Mouse (Mus musculus) megakaryocyte progenitor cell, adult 5-6 weeks (primary cell): Measurements from ENCODE around the gene Prkcb. TPM values are rescaled to one million over a fixed set of nuclear protein-coding genes. Genes with fewer than 3 reads are reported as not detected.

ENCODE experiments used
- ATAC-seq: replicated peaks from 2 replicates; pipeline ENCODE4 v1.8.0; 2016; ENCODE audit warnings: mild to moderate bottlenecking, moderate TSS enrichment, inconsistent platforms; ENCODE audit not compliant: poor library complexity
- total RNA-seq, 2 experiments: library from RNA; stranded (forward) in 1 of 2; stranded (reverse) in 1 of 2; fragments of 157-497, 149-512 nt in 1 of 2; fragments of 200-1000 nt in 1 of 2; gene quantifications; 2 replicates each; pipeline versions ENCODE4 v1.2.3 to v1.2.4; 2015 to 2017

The Prkcb gene
- total RNA-seq, 2 experiments from 2014 or later: 32.6 to 34.1 TPM

DNA sequence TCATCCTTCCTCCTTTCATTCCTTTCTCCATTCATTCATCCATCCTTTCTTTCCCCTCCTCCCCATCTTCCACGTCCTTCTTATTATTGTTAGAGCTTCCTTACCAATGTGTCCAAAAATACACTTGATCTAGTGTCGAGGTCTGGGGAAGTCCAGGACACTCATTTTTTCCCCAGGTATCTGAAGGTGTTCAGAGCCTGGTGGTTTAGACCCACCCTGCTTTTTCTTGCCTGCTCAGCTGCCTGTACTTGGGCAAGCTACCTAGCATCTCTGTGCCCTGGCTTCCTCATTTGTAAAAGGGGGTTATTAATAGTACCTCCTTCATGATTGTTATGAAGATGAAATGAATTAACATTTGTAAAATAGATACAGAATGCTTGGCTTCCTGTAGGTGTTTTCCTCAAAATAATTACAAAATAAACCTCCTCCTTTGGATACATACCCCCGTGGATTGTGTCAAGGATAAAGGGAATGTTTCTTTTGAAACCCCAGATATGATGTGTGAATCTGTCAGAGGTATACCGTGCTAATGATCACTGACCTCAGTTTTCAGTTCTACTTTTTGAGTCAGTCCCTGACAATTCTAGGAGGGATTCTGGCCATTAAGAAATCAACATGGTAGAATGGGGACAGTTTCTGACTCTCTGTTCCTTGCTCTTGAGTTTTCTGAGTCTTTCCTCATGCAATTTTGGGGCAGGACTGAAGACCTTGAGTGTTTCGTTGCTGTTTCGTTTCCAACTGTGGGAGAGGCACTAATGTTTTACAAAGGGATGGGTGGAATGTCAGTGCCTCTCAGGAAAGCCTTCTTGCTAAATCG is 106.8 kb downstream of the Prkcb start:
- ATAC-seq: no peak

DNA sequence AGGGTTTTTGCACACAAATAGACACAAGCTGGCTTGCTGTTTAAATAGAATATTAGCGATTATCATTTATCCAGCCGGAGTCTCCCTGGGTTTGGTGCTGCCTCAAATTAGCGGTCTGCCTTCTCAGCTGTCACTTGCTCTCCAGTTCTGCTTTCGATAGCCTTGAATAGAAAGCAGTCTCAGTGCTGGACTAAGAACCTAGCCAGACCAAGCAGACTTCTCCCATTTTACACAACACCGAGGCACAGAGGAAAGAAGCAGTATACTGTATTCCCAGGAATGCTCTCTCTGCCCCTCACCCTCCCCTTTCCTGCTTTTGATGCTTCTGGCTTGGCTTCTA is 107.4 kb downstream of the Prkcb start:
- ATAC-seq: no peak

DNA sequence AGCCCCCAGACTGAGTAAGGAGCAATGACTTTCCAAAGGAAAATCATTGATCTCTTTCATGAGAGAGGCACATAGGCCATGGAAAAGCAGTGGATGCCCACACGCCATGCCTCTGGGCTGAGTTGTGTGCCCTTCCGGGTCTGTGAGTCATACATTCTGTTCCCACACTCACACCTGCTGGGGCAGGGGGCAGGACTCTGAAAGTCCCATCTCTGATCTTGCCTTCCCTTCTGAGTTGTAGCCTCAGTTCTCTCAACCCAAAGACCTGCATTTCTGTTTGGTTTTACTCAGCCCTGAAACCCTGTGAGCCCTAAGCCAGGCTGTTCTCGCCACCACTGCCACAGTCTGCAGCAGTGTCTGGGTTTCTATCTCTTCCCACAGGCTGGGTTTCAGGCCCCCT is 109.1 kb downstream of the Prkcb start:
- ATAC-seq: no peak

DNA sequence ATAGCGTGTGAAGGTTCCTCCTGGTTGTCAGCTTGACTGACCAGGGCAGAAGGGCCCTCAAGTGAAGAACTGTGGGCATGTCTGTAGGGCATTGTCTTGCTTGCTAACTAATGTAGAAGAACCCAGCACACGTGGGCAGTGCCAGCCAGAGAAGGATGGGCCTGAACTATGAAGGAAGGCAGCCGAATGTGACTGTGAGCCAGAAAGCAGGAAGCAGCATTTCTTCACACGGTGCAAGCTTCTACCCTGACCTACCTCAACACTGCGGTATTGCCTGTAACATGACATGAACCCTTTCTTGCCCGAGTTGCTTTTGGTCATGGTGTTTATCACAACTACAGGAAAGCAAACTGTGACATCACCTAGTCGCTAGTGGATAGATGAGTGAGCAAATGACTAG is 113.5 kb downstream of the Prkcb start:
- ATAC-seq: peak; percentile 63

DNA sequence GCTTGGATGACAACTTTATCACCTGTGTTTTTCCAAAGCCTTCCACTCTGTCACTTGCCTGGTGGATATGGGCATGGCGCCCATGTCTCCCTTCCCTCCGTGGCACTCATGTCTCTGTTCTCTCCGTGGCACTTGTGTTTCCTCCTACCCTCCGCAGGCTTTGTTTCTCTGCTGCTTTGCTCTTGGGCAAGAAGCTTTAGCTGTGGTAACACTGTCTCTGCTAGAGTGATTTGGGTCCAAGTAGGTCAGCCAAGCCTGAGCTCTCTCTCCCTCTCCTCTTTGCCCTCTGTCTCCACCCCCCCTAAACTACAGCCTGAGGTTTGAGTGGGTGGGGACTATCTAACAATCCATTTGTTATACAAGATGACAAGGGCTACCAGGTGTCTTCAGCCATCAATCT is 114.8 kb downstream of the Prkcb start:
- peak; percentile 30; the same call in 1 of the 2 replicates for ATAC-seq

DNA sequence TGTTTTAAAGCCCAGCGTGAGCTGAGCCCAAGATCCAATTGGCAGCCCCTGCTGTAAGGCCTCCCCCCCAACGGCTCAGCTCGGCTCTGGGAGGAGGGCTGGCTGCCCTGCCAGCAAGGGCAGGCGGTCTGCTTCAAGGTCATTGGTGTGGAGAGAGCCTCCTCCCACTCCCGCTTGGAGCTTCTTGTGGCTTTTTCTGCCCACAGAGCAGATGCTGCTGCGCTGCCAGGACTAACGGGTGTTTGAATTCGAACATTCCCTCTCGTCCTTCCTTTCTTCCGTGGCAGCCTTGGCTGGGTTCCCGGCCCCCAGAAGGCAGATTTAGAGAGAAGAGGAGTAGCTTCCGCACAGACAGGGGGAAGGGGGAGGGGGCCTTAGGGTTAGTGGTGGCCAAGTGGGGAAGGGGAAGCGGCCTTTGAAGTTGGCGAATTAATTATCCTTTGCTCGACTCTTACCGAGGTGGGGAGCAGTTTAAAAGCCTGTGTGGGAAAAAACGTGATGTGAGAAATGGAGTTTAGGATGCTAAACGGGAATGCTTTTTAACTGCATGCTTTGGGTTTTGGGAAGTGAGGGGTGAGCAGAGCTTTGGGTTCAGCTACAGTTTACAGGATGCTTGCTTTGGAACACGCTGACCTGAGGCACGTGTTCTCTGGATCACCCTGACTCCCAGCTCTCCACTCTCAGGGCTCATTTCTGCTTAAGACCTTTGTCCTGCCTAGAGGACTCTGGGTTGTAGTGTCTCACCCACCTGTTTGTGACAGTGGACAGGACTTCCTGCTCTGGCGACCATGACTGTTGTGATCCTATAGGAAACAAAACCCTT is 116.2 kb downstream of the Prkcb start:
- ATAC-seq: peak; percentile 53

DNA sequence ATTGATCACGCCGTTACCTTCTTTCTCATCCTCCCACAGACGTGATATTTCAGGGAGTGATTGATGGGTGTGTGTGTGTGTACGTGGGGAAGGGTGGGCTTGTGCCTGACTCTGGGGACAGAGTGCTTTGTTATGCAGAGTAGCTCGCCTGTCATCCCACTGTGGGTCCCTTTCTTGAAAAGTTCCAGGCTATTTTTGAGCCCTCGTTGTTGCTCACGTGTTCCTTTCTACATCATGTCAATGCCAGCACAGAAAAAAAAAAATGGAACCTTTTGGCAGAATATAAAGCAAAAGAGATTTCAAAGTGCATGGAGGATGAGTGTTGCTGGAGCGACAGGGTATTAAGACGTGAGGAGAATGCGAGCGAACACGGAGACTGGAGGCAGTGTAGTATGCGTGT is 118.1 kb downstream of the Prkcb start:
- ATAC-seq: no peak

DNA sequence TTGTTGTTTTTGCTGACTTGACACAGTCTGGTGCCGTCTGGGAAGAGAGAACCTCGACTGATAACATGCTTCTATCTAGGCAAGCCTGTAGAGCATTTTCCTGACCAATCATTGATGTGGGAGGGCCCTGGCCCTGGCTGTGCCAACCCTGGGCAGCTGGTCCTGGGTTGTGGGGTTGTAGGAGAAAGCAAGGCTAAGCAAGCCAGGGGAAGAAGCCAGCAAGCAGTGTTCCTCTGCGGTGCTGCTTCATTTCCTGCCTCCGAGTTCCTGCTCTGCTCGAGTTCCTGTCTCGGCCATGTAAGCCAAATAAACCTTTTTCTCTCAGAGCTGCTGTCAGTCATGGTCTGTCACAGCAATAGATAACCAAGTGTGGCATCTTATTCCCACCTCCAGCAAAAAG is 121.4 kb downstream of the Prkcb start:
- peak; percentile 51 for ATAC-seq

DNA sequence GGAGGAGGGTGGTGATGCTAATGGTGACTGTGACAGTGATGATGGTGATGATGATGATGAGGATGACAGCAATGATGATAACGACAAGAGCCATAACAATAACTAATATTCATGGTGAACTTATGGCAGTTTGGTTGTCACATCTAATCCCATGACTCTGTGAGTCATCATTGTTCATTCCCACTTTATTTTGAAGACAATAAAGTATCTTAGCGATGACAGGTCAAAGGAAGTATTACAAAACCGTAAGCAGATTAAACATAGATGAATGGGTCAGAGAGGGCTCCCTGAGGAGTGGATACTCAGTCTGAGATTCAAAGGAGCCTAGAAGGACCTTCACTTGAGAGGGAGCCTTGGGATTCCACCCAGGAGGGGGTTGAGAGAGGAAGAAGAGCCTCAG is 122.3 kb downstream of the Prkcb start:
- ATAC-seq: no peak

DNA sequence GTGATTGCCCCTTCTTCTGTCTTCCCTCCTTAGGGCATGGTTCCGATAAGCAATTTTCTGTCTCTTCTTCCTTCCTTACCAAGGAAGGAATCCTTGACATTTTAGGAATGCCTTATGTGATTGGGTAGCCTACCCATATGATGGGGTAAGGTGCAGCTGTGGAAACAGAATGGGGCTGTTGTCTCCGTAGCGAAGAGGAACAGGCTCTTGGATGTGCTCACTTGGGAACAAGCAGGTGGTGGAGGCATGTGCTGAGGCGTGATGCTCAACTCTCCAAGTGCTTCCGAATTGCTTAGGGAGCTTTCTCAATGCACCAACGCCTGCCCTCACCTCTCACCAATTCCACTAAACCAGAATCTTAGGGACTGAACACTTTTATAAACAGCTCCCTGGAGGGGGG is 124.7 kb downstream of the Prkcb start:
- no peak for ATAC-seq

DNA sequence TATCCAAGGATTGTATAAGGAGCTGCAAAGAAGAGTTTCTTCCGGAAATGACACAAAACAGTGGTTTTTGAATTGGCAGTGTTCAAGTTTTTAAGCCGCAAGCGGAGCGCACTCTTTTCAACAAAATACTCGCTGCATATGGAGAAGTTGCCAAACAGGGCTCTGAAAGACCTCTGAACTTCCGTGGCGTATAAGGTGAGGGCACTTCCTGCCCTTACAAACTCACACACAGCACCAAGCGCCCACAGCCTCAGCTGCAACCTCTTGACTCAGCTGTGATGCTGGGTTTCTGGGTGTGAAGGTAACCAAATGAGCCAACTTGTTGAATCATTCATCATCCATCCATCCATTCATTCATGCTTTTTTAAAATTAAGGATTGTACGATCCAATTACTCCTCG is 125.6 kb downstream of the Prkcb start:
- ATAC-seq: peak; percentile 84

DNA sequence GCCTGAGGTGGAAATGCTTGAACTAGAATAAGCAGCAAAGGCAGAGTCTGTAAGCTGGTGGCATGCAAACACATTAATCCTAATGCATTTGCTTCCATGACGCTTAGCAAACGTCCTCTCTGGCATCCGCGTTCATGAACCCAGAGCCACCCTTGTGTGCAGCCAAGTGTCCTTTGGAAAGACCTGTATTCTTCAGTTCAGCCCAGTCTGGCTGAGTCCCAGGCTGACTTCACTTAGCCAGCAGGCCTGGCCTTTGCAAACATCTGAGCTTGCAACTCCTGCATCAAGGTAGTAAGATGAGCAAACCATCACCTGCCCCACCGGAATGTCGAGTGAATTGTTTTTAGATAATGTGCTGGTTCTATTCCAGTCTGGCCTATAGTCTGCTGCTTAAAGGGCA is 126.1 kb downstream of the Prkcb start:
- no peak for ATAC-seq

DNA sequence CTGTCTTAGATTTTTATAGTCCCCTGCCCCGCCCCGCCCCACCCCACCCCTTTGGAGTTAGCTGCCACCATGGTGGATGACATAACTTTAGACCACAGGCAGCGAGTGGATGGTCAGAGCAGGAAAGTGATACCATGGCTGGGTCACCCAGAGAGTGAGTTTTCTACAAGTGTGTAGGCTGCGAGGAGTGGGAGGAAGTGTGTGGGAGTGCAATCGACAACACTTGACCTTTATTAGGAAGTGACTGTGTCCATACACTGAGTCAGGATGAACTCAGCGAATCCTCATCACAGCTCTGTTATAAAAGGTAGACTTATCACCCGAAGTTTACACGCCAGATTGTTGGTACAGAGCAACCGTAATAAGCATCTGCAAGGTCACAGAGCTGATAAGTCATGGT is 126.8 kb downstream of the Prkcb start:
- peak; percentile 63 for ATAC-seq

DNA sequence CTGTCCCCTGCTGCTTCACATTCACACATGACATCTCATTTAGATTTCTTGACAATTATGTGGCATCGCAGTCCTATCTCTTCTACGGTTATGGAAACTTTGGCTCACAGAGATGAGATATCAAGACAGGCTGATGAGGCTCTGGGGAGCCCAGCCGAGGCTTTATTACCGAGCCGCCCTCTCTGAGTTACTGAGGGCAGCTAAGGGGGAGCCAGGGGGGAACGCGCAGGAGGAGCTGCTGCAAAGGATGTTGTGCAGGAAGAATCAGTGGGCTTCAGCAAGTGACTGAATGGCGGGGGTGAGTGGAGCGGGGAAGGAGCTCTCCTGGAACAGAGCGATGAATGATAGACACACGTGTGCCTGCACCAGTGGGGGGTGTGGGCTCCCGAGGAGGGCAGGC is 127.4 kb downstream of the Prkcb start:
- no peak for ATAC-seq

DNA sequence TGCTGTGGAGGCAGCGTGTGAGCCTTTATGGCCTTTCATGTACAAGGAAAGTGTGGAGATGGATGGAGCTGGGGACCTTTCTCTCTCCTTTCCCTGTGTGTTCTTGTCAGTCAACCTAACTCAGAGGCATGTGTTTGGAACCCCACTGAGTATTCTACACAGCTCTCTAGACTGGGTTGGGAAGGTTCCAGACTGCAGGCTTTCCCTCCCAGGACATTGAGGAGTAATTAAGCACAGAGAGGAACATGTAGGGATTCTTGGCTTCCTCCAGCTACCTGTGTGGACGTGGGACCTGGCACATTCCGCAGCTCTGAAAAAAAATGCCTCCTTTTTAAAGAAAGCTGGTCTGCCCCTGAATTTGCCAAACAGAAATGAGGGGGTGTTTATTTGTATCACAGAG is 130.0 kb downstream of the Prkcb start:
- no peak for ATAC-seq

DNA sequence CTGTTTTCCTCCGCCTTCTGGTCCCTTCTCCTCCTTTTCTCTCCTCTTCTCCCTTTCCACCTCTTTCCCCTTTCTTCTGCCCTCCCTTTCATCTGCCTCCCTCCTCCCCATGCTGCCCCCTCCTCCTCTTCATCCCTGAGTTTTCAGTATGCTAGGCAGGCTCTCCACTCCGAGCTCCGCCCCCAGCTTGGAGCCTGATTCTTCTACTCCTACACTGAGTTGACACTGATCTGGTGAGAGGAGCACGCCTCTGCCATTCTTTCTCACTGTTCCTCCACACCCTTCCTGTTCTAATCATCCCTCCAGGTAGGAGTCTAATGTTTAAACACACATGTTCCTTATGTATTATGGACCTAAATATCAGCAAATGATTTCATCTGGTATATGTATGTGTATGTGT is 135.3 kb downstream of the Prkcb start:
- ATAC-seq: no peak

DNA sequence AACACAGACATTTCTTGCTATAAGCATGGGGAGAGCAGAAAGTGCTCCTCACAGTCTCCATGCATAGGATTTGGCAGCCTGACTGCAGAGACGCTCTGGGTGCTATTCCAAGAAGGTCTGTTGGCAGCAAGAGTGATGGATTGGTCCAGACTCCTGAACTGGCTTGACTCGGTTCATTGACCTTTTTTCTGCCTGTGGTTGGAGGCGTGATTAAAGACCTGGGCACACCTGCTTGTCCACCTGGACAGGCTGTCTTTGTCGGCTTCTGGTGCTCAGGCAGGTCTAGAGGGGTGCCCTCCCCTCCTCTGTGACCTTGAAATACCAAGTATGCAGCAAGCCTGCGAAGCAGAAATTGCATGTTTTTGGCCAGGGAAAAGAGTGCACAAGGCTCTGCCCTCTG is 140.6 kb downstream of the Prkcb start:
- no peak for ATAC-seq

DNA sequence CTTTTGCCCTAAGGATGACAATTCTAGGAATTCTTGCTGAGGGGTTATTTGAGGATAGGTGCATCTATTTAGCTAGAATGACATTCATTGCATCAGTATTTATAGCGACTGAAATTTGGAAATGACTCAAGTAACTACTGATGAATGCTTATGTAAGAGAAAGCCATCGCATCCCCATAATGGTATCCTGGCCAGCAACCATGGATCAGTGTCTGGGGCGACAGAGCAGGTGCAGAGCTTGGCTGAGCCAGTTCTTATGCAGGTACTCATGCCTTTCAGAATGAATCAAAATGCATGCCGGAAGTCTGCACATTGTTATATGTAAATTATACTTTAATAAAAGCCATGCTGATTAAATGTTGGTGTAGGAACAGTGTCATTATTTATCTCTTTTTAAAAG is 143.8 kb downstream of the Prkcb start:
- ATAC-seq: no peak

DNA sequence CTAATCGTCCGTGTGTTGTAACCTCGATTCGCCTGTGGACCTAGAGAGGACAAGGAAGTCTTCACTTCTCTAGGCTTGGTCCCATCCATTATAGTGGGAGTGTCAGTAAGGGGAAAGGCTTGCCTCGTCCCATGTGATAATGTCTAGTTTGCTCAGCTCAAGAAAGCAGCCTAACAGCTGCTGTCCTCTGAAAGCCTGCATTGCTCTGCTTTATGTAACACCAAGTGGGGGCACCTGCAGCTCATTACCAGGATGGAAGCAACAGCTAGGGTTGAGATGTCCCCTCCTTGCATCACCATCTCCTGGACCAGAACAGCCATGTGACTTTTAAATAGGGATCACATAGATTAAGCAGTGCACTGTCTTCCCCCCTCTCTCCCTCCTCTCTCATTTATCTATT is 144.8 kb downstream of the Prkcb start:
- no peak for ATAC-seq

DNA sequence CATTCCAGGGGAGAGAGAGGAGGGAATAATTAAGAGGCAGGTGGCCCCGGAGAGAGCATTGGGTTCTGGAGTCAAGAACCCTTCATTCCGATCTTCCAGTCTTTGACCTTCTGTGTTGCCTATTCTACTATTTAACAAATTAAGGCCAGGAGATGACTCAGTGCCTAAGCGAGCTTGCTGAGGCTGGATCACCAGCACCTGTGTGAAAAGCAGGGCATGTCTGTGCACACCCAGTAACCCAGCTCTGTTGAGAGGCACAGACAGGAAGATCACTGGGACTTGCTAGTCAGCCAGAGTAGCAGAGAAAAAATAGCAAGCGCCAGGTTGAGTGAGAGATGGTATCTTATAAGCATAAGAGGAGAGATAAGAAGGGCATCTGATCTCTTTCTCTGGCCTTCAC is 146.4 kb downstream of the Prkcb start:
- no peak for ATAC-seq

DNA sequence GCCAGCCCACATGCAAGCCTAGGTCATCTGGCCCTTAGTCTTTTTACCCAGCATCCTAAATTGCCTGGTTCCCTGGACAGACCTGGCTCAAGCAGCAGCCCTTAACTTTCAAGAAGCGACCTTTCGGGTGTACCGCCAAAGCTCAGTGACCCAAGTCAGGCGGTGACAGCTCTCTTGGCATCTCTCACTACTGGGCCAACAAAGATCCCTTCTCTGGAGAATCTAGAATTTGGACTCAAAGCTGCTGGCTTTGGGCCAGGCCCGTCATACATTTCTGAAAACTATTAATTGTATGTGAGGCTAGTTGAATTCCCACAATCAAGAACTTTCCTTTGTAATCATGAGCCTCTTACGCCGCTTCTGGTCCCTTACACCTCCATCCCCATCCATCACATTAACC is 147.0 kb downstream of the Prkcb start:
- no peak for ATAC-seq

DNA sequence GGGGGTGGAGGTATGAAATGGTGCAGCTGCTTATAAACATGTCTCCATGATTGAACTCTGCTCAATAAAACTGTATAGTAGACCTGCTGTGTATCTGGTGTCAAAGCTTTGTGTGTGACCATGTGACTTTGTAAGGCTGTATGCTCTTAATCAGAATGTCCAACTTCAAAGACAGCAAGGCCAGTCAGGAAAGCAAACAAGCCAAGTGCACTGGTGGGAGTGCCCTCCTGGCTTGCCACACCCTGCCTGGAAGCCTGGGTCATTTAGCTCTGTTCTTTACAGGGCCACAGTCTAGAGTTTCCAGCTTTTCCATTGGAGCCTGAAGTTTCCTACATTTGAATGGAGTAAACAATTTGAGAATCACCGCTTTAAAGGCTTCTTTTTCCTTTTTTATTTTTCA is 148.8 kb downstream of the Prkcb start:
- ATAC-seq: no peak
